Mouse (Mus musculus): ENCODE results near the gene Mgl2. TPM values are rescaled to one million over a fixed set of nuclear protein-coding genes. Genes with fewer than 3 reads are reported as not detected.
"Not testable (repeated sequence)": the region's sequence is repeated elsewhere in the genome, so short reads cannot be mapped to it uniquely, and the experiment has no call there.

The Mgl2 gene
- total RNA-seq (2015) (25.7 and 30.7 TPM in 2 replicates), total RNA-seq (2017) (29.3 and 36.6 TPM in 2 replicates)

DNA sequence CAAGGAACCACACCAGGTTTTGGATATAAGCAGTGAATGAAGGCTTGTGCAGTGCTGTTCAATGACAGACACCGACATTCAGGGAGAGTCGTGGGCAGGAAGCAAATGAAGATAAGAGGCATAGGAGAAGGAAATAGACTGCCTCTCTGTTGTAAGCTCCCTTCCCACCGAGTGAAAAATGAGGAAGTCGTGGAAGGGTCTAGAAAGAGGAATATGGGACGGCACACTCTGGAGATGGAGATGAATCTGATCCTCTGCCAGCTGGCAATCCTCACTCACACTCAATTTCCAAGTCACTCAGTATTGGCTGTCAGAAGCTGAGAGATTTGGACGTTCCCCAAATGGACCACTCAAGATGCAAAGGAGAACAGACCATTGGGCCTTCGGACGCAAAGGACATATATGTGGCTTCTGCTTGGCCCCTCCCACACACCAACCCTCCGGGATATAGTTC, at the start of gene Mgl2:
Gene Mgl2 (plus strand): TSS at position 404 of the 454 bp plus-strand sequence.
- ATAC-seq (replicated peaks; ENCODE audit: poor library complexity) = peak; percentile 86

DNA sequence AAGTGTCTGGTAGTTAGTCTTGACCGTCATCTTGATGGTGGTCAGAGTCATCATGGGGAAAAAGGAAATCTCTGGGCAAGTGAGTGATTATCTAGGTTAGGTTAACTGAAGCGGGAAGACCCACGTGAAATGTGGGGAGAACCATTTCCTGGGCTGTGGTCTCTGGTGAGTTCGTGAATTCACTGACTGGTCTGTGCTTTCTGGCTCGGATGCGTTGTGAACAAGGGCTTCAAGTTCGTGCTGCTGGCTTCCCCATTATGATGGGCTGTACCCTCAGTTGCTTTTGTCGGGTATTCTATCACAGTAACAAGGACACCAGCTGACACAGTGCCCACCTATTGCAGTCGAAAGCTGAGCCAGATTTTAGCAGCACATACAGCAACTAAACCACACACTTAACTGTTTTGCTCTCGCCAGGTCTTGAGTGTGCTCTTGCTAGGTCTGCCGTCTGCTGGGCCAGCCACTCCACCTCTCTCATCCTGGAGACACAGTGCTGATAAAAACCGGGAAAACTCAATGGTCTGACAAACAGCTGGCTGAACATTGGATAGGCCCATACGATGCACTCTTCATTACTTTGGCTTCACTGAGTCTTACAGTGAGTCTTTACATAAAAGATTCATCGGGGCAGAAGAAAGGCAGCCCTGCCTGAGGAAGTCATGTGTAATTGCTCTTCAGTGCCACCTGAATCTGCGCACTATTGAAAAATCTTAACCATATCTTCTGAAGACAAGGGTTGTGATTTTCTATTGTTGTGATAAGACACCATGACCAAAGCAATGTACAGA, 49.1 kb upstream of the Mgl2 start:
- no peak for ATAC-seq (replicated peaks; ENCODE audit: poor library complexity)

GRCm38 (mm10) chr11:70084563-70084962, 45.6 kb upstream of the Mgl2 start:
- peak; percentile 69 for ATAC-seq (replicated peaks; ENCODE audit: poor library complexity)

- ATAC-seq (replicated peaks; ENCODE audit: poor library complexity) = peak; percentile 94
These were observed 37.9 kb upstream of the Mgl2 start, which contains the start of gene Asgr2 for GRCm38 (mm10) chr11:70091986-70092783. Asgr2 (plus strand) TSS chr11:70092644.

DNA sequence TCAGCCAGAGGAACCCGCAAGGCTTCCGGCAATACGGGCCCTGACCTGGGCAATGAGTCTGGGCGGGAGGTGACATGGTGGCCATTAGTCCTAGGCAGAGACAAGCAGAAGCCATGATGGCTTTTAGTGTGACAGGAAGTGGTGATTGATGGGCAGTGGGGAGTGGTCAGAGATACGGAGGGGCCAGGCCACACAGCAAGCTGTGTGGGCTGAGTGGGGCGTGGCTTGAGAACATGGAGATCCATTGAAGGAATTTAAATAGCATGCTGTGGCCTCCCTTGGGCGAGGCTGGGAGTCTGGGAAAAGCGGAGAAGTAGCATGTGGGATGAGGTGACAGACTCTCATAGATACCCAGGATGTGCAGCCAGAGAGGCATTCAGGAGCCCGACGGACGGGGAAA, 32.7 kb upstream of the Mgl2 start:
- no peak for ATAC-seq (replicated peaks; ENCODE audit: poor library complexity)

GRCm38 (mm10) chr11:70099102-70099501, 31.0 kb upstream of the Mgl2 start:
- ATAC-seq (replicated peaks; ENCODE audit: poor library complexity) = no peak

DNA sequence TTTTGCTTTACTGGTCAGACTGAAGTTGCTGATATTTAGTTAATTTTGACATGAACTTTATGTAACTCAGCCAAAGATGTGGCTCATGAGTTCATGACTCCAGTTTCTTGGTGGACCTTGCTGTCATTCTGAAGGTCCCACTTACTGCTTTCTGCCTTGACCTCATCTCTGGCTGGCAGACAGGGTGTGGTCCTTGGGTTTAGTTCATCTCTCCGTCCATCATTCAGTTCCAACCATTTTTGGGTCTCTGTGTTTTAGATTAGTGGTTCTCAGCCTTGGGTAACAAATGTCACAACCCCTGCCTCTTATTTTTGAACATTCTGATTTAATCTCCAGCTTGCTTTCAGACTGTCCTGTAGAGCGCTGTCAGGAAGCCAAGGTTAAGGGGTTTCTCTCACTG, 30.3 kb upstream of the Mgl2 start:
- no peak for ATAC-seq (replicated peaks; ENCODE audit: poor library complexity)

GRCm38 (mm10) chr11:70103701-70104315, 26.3 kb upstream of the Mgl2 start:
- ATAC-seq (replicated peaks; ENCODE audit: poor library complexity) = no peak

DNA sequence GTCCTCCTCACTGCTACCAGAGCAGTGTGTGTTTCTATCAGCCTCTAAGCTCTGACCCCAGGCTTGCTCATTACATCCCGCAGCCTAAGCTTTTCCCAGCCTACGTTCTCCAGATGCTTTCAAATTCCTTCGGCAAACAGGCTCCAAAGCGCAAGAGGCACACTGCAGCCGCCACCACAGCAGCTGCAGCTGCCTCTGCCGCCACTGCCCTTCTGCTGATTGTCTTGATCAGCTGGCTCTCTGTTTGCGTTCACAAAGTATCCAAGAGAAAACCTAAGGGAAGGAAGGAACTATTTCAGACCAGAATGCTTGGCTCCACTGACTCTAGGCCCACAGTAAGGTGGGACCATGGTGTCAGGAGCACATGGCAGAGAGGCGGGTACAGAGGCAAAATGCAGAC, 23.0 kb upstream of the Mgl2 start:
- ATAC-seq (replicated peaks; ENCODE audit: poor library complexity) = no peak

GRCm38 (mm10) chr11:70110146-70110545, 20.0 kb upstream of the Mgl2 start:
- ATAC-seq (replicated peaks; ENCODE audit: poor library complexity) = peak; percentile 76

GRCm38 (mm10) chr11:70114562-70114961, 15.6 kb upstream of the Mgl2 start:
- peak; percentile 58 for ATAC-seq (replicated peaks; ENCODE audit: poor library complexity)

DNA sequence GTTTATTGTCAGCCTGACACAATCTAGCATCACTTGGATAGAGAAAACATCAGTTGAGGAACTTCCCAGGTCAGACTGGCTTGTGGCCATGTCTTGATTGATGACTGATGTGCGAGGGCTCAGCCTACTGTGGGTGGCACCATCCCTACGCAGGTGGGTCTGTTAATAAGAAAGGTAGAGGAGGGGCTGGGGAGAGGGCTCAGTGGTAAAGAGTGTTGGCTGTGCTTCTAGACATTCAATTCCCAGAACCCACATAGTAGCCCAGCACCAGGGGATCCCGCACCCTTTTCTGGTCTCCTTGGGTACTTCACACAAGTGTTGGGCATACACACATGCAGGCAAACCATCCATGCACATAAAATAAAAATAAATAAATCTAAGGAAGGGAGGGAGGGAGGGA, 14.2 kb upstream of the Mgl2 start:
- no peak for ATAC-seq (replicated peaks; ENCODE audit: poor library complexity)

- ATAC-seq (replicated peaks; ENCODE audit: poor library complexity) = not testable (repeated sequence)
These were observed 4.9 kb downstream of the Mgl2 start for GRCm38 (mm10) chr11:70135001-70135400.

- ATAC-seq (replicated peaks; ENCODE audit: poor library complexity) = not testable (repeated sequence)
These were observed 5.8 kb downstream of the Mgl2 start for GRCm38 (mm10) chr11:70135925-70136324.

- no peak for ATAC-seq (replicated peaks; ENCODE audit: poor library complexity)
These were observed 9.0 kb downstream of the Mgl2 start for GRCm38 (mm10) chr11:70139171-70139570.

DNA sequence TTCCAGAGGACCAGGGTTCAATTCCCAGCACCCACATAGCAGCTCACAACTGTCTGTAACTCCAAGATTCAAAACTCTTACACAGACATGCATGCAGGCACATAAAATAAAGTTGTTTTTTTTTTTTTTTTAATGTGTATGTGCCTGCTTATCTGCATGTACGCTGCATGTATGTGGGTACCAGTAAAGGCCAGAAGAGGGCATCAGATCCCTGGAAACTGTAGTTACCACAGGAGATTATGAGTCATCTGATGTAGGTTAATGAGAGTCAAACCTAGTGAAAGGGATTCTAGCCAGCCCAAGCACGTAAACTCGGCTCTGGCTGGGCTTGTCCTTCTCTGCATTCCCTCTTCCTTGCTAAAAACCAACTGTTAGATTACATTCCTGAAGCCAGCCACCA, 20.9 kb downstream of the Mgl2 start:
- peak; percentile 65 for ATAC-seq (replicated peaks; ENCODE audit: poor library complexity)

- not testable (repeated sequence) for ATAC-seq (replicated peaks; ENCODE audit: poor library complexity)
These were observed 25.8 kb downstream of the Mgl2 start, which contains the start of gene Clec10a for GRCm38 (mm10) chr11:70155897-70156296. Clec10a (plus strand) TSS chr11:70156197.

DNA sequence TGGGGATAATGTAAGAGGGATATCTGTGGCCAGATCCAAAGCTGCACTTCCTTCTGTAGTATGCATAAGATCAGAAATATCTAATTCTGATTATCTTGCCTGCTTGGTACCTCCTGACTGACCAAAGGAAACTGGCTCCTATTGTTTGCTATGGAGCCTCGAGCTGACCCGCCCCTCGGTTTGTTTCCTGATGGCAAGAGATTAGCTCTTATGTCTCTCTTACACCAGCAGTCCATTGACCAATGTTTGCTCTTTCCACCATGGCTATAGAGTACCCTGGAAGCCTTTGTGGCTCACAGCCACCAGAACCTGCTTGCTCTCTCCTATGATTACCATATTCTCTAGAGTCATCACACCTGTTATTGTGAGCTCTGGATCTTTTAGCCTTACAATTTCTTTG, 32.2 kb downstream of the Mgl2 start:
- ATAC-seq (replicated peaks; ENCODE audit: poor library complexity) = no peak

GRCm38 (mm10) chr11:70165972-70166921, 36.1 kb downstream of the Mgl2 start:
- ATAC-seq (replicated peaks; ENCODE audit: poor library complexity) = peak; percentile 92

GRCm38 (mm10) chr11:70168136-70168535, 38.0 kb downstream of the Mgl2 start:
- no peak for ATAC-seq (replicated peaks; ENCODE audit: poor library complexity)

All from megakaryocyte progenitor cell, adult 5-6 weeks (primary cell).